Mouse (Mus musculus) cerebellum, postnatal 25 days (tissue): ENCODE measurements at regions not wholly inside any gene's neighbourhood (a gene's known extent, or its start where the extent isn't known, plus 50 kb on each side); places are given as distances from the start of the nearest gene placed in this dataset.

Experiments used
- DNase-seq, 2 experiments: peaks; one replicate each; pipeline ENCODE4 v3.0.0; 2021; ENCODE audit warnings: mixed read lengths in 2 of 2

GRCm38 (mm10) chr1:151088535-151089125 lies 93.7 kb upstream of the Gm47985 start:
- DNase-seq = no peak

GRCm38 (mm10) chr1:151092035-151092434 lies 90.3 kb upstream of the Gm47985 start:
- no peak for DNase-seq

GRCm38 (mm10) chr1:151095344-151096050 lies 86.8 kb upstream of the Gm47985 start:
- DNase-seq = no peak

- DNase-seq = no peak
Observed at GRCm38 (mm10) chr1:151096079-151096478, 86.3 kb upstream of the Gm47985 start.

GRCm38 (mm10) chr1:151097506-151097905 lies 84.8 kb upstream of the Gm47985 start:
- DNase-seq = no peak

GRCm38 (mm10) chr1:151098763-151099162 lies 83.6 kb upstream of the Gm47985 start:
- DNase-seq = no peak

GRCm38 (mm10) chr1:151100565-151101483 lies 81.5 kb upstream of the Gm47985 start:
- no peak for DNase-seq

GRCm38 (mm10) chr1:151101516-151101915 lies 80.8 kb upstream of the Gm47985 start:
- DNase-seq = no peak

- DNase-seq = no peak
Observed at GRCm38 (mm10) chr1:151102061-151102460, 80.3 kb upstream of the Gm47985 start.

- no peak for DNase-seq
Observed at GRCm38 (mm10) chr1:151102646-151103391, 79.5 kb upstream of the Gm47985 start.

- DNase-seq = no peak
Observed at GRCm38 (mm10) chr1:151103522-151104037, 78.8 kb upstream of the Gm47985 start.

GRCm38 (mm10) chr1:151104346-151104745 lies 78.0 kb upstream of the Gm47985 start:
- no peak for DNase-seq

GRCm38 (mm10) chr1:151104806-151105205 lies 77.5 kb upstream of the Gm47985 start:
- no peak for DNase-seq

- DNase-seq = no peak
Observed at GRCm38 (mm10) chr1:151105251-151105650, 77.1 kb upstream of the Gm47985 start.

GRCm38 (mm10) chr1:151107401-151107800 lies 74.9 kb upstream of the Gm47985 start:
- no peak for DNase-seq

- DNase-seq = no peak
Observed at GRCm38 (mm10) chr1:151109333-151109732, 73.0 kb upstream of the Gm47985 start.

- DNase-seq = no peak
Observed at GRCm38 (mm10) chr1:151110412-151110811, 71.9 kb upstream of the Gm47985 start.

- DNase-seq = no peak
Observed at GRCm38 (mm10) chr1:151111683-151112082, 70.7 kb upstream of the Gm47985 start.

GRCm38 (mm10) chr1:151112390-151112789 lies 69.9 kb upstream of the Gm47985 start:
- no peak for DNase-seq

- no peak for DNase-seq
Observed at GRCm38 (mm10) chr1:151113199-151113598, 69.1 kb upstream of the Gm47985 start.

GRCm38 (mm10) chr1:151118530-151118929 lies 63.8 kb upstream of the Gm47985 start:
- no peak for DNase-seq

- no peak for DNase-seq
Observed at GRCm38 (mm10) chr1:151118982-151119381, 63.4 kb upstream of the Gm47985 start.

- no peak for DNase-seq
Observed at GRCm38 (mm10) chr1:151119566-151119965, 62.8 kb upstream of the Gm47985 start.
